Mouse (Mus musculus) liver, adult 2 months (tissue): ENCODE results near the gene Mus81.

ENCODE experiments used
- CTCF ChIP-seq: fragments of 200-500 bp; IDR thresholded peaks from 2 replicates; pipeline ENCODE4 v1.5.1; 2011; ENCODE audit warnings: low read depth, low read length, control low read depth
- POLR2A ChIP-seq: fragments of 200-500 bp; IDR thresholded peaks from 2 replicates; pipeline ENCODE4 v1.6.1; 2011; ENCODE audit warnings: low read length, control low read depth; ENCODE audit not compliant: insufficient read depth; ENCODE audit errors: extremely low read depth

GRCm38 (mm10) chr19:5468374-5468773 lies 19.8 kb downstream of the Mus81 start, which contains the start of gene Ctsw:
- TF ChIP-seq CTCF (no peak), POLR2A (no peak)
